Mouse (Mus musculus): ENCODE results near the gene Efhb. TPM values are rescaled to one million over a fixed set of nuclear protein-coding genes. Genes with fewer than 3 reads are reported as not detected.

Gene Efhb
- under 1 TPM in 2 of 26 experiments, not detected in 24; 0.33 to 0.34 TPM for total RNA-seq (2018; cell fraction: chromatin; rRNA removed)
- under 1 TPM in 3 of 26 experiments, not detected in 23; 0.04 to 0.06 (median 0.04) TPM for total RNA-seq (2018; cell fraction: cytosol; rRNA removed)
- total RNA-seq (2018; cell fraction: nucleus; rRNA removed) = under 1 TPM in 1 of 26 experiments, not detected in 25; 0.17 TPM
- not detected in 3 replicates for polyA plus RNA-seq (2018)

- H3K4me3 ChIP-seq (ENCODE audit: inconsistent target) = peak within 1 kb of the TSS; percentile 29
- H3K27ac ChIP-seq = no peak within 1 kb of the TSS
- H3K36me3 ChIP-seq (ENCODE audit: inconsistent target) = no peaks in the 10 kb centered on the region
- WGBS (ENCODE audit: missing documents) = 45% methylated on average over 25 of the region's 26 CpGs
- no peaks in the 10 kb centered on the region for H3K79me2 ChIP-seq (ENCODE audit: inconsistent target)
Measured at GRCm38 (mm10) chr17:53462603-53463495, at the start of gene Efhb. Gene Efhb, minus strand, starts transcription at chr17:53463321.

DNA sequence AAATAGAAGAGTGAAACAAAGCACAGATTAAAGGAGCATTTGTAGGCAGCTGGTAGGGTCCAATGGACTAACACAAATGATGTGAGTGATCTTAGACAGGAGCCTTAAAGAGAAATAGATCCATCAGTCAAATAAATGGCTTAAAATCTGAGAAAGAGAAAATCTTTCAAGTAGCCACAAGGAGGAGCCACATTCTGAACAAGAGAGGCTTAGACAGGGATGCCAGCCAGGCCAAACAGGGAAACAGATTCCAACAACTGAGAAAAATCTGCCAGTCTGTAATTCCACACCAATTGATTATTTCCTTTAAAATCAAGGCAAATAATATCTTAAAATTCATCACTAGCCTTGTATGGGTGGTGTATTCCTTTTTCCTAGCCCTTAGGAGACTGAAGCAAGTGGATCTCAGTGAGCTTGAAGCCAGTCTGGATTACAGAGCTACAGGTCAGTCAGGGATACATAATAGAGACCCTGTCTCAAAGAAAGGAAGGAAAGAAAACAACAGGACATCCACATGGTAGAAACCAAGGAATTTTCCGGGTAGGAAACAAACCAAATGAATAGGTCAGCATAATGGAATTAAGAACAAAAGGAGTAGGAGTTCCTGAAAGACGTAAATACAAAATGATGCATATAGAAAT lies 49.3 kb upstream of the Efhb start:
- 95% methylated on average over 2 of the region's 2 CpGs for WGBS (ENCODE audit: missing documents)
- no peaks in the 10 kb centered on the region for H3K79me2 ChIP-seq (ENCODE audit: inconsistent target)
- H3K4me3 ChIP-seq (ENCODE audit: inconsistent target) = no peak overlapping the region
- no peak overlapping the region for H3K27ac ChIP-seq
- H3K36me3 ChIP-seq (ENCODE audit: inconsistent target) = no peaks in the 10 kb centered on the region

DNA sequence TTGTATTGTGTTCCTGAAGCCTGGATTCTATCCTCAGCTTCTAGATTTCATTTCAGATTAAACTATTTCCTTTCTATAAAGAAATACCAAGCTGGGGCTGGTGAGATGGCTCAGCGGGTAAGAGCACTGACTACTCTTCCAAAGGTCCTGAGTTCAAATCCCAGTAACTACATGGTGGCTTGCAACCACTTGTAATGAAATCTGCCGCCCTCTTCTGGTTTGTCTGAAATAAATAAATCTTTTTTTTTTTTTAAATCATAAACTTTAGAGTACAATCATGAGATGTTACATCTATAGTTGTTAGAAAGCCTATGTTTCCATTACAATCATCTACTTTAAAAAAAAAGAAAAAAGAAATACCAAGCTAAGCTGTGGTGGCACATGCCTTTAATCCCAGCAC lies 39.8 kb upstream of the Efhb start:
- H3K79me2 ChIP-seq (ENCODE audit: inconsistent target) = no peaks in the 10 kb centered on the region; the same call in 1 of the 2 replicates
- H3K4me3 ChIP-seq (ENCODE audit: inconsistent target) = no peak overlapping the region
- peaks cover 63% of the 10 kb centered on the region for H3K36me3 ChIP-seq (ENCODE audit: inconsistent target)
- H3K27ac ChIP-seq = no peak overlapping the region
- 91% methylated on average over 2 of the region's 2 CpGs for WGBS (ENCODE audit: missing documents)

- Histone ChIP-seq H3K4me3 (ENCODE audit: inconsistent target) (no peak overlapping the region), H3K36me3 (ENCODE audit: inconsistent target) (peaks cover 7% of the 10 kb centered on the region; the same call in 1 of the 2 replicates), H3K79me2 (ENCODE audit: inconsistent target) (peaks cover 94% of the 10 kb centered on the region), H3K27ac (peak overlapping the region; percentile 29; the same call in 1 of the 2 replicates)
- WGBS (ENCODE audit: missing documents) = 85% methylated on average over 1 of the region's 1 CpGs
Measured at GRCm38 (mm10) chr17:53489007-53489378, 25.9 kb upstream of the Efhb start.

- WGBS (ENCODE audit: missing documents) = 23% methylated on average over 4 of the region's 4 CpGs
- Histone ChIP-seq H3K27ac (peak overlapping the region; percentile 29; the same call in 1 of the 2 replicates), H3K4me3 (ENCODE audit: inconsistent target) (no peak overlapping the region), H3K36me3 (ENCODE audit: inconsistent target) (peaks cover 12% of the 10 kb centered on the region; the same call in 1 of the 2 replicates), H3K79me2 (ENCODE audit: inconsistent target) (peaks cover 94% of the 10 kb centered on the region)
Measured at GRCm38 (mm10) chr17:53488291-53489006, 25.3 kb upstream of the Efhb start.

- 0 out of 2 replicates have a peak overlapping the region, but pooled peaks have one; percentile 33 for H3K27ac ChIP-seq
Measured at GRCm38 (mm10) chr17:53480433-53480832, 17.3 kb upstream of the Efhb start.

DNA sequence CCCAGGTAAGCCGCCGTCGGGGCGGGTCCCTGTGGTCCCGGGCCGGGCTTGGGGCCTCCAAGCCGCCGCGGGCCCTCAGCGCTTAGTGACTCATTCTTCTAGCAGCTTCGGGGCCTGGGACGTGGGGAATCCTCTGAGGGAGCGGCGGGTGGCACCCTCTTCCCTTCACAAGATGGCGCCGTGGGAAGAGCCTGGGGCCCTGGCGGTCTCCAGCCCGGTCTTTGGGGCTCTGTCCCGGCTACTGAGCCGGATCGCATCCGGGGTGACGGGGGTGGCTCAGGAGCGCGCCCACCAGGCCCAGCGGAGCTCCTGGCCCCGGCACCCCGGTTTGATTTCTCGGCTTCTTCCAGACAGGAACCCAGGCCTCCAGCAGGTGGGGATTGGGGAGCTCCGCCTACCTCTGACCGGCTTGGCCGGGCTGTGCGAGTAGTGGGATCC lies 16.5 kb upstream of the Efhb start:
- WGBS (ENCODE audit: missing documents) = 2% methylated on average over 33 of the region's 33 CpGs
- Histone ChIP-seq H3K79me2 (ENCODE audit: inconsistent target) (peaks cover 50% of the 10 kb centered on the region), H3K4me3 (ENCODE audit: inconsistent target) (peak overlapping the region; percentile 78), H3K27ac (peak overlapping the region; percentile 33; the same call in 1 of the 2 replicates), H3K36me3 (ENCODE audit: inconsistent target) (peaks cover 11% of the 10 kb centered on the region; the same call in 1 of the 2 replicates)

More at GRCm38 (mm10) chr17:53480433-53480832, 17.3 kb upstream of the Efhb start:
- 62% methylated on average over 7 of the region's 7 CpGs for WGBS (ENCODE audit: missing documents)
- H3K4me3 ChIP-seq (ENCODE audit: inconsistent target) = peak overlapping the region; percentile 78
- H3K79me2 ChIP-seq (ENCODE audit: inconsistent target) = peaks cover 58% of the 10 kb centered on the region
- peaks cover 12% of the 10 kb centered on the region; the same call in 1 of the 2 replicates for H3K36me3 ChIP-seq (ENCODE audit: inconsistent target)

DNA sequence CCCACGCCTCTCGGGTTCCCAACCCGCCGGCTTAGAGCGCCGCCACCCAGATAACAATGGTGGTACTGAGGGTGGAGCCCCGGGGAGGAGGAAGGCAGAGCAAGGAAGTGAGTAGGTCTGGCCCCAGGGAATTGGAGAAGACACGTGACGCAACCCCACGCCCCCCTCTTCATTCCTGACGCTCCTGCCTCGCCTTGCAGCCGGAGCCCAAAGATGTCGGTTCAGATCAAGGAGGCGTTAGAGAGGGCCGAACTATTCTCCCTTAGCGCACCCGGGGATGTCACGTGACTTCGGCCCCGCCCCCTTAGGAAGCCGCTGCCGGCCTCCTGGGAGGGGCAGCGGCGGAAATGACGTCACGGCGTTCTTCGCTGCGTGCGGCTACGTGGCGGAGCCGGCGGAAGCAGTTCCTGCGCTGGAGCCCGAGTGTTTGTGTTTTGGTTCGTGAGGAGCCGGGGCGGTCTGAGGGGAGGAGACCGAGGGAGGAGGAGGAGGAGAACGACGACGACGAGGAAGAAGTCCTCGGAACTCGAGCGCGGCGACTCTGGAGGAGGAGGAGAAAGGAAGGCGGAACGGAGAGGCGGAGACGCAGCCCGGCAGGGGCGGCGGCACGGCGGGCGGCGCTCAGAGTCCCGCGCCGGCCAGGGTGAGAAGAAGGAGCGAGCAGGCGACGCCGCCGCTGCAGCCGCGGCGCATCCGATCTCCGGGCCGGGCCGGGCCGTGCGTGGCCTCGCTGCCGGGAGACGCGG lies 15.9 kb upstream of the Efhb start, which contains the start of gene Rab5a:
Gene Rab5a, plus strand, starts transcription at position 377 of the 746 bp plus-strand sequence.
- WGBS (ENCODE audit: missing documents) = under 1% methylated on average over 68 of the region's 82 CpGs
- peaks cover 44% of the 10 kb centered on the region for H3K79me2 ChIP-seq (ENCODE audit: inconsistent target)

GRCm38 (mm10) chr17:53478066-53478857 lies 15.1 kb upstream of the Efhb start:
- peak overlapping the region; percentile 90 for H3K27ac ChIP-seq
- 18% methylated on average over 15 of the region's 15 CpGs for WGBS (ENCODE audit: missing documents)
- H3K4me3 ChIP-seq (ENCODE audit: inconsistent target) = peak overlapping the region; percentile 84
- no peaks in the 10 kb centered on the region for H3K36me3 ChIP-seq (ENCODE audit: inconsistent target)
- H3K79me2 ChIP-seq (ENCODE audit: inconsistent target) = peaks cover 36% of the 10 kb centered on the region

More for the DNA sequence above, 15.9 kb upstream of the Efhb start, which contains the start of gene Rab5a:
- H3K4me3 ChIP-seq (ENCODE audit: inconsistent target) = peak within 1 kb of the TSS; percentile 84
- H3K36me3 ChIP-seq (ENCODE audit: inconsistent target) = peaks cover 5% of the 10 kb centered on the region; the same call in 1 of the 2 replicates
- H3K27ac ChIP-seq = peak within 1 kb of the TSS; percentile 90

- Histone ChIP-seq H3K4me3 (ENCODE audit: inconsistent target) (no peak overlapping the region), H3K36me3 (ENCODE audit: inconsistent target) (no peaks in the 10 kb centered on the region), H3K27ac (no peak overlapping the region), H3K79me2 (ENCODE audit: inconsistent target) (no peaks in the 10 kb centered on the region)
Measured at GRCm38 (mm10) chr17:53468697-53469096, 5.6 kb upstream of the Efhb start.

GRCm38 (mm10) chr17:53465569-53465968 lies 2.4 kb upstream of the Efhb start:
- WGBS (ENCODE audit: missing documents) = 65% methylated on average over 4 of the region's 4 CpGs
- Histone ChIP-seq H3K4me3 (ENCODE audit: inconsistent target) (no peak overlapping the region), H3K79me2 (ENCODE audit: inconsistent target) (no peaks in the 10 kb centered on the region), H3K27ac (no peak overlapping the region), H3K36me3 (ENCODE audit: inconsistent target) (no peaks in the 10 kb centered on the region)

- Histone ChIP-seq H3K4me3 (ENCODE audit: inconsistent target) (peak overlapping the region; percentile 29), H3K27ac (no peak overlapping the region), H3K79me2 (ENCODE audit: inconsistent target) (no peaks in the 10 kb centered on the region), H3K36me3 (ENCODE audit: inconsistent target) (no peaks in the 10 kb centered on the region)
- WGBS (ENCODE audit: missing documents) = 20% methylated on average over 6 of the region's 9 CpGs
Measured at GRCm38 (mm10) chr17:53463496-53463840, 347 bp upstream of the Efhb start.

GRCm38 (mm10) chr17:53456742-53457141 lies 6.4 kb downstream of the Efhb start:
- Histone ChIP-seq H3K79me2 (ENCODE audit: inconsistent target) (no peaks in the 10 kb centered on the region), H3K4me3 (ENCODE audit: inconsistent target) (no peak overlapping the region), H3K27ac (no peak overlapping the region), H3K36me3 (ENCODE audit: inconsistent target) (no peaks in the 10 kb centered on the region)
- 43% methylated on average over 1 of the region's 1 CpGs for WGBS (ENCODE audit: missing documents)

Data from macrophage (primary cell).